Mouse (Mus musculus) lung, postnatal 25 days (tissue): ENCODE results near the gene Rrbp1.

ENCODE experiments used
- DNase-seq: peaks from one replicate; pipeline ENCODE4 v3.0.0; 2022; ENCODE audit warnings: low spot score

Gene Rrbp1

GRCm38 (mm10) chr2:144011080-144011551, at the start of gene Rrbp1:
Rrbp1 (minus strand) TSS chr2:144011263.
- peak; percentile 99 for DNase-seq

GRCm38 (mm10) chr2:144057735-144058134, 46.7 kb upstream of the Rrbp1 start:
- no peak for DNase-seq

GRCm38 (mm10) chr2:144052410-144053065, 41.5 kb upstream of the Rrbp1 start:
- DNase-seq, result peak; percentile 16

- no peak for DNase-seq
Measured at GRCm38 (mm10) chr2:144050861-144051260, 39.8 kb upstream of the Rrbp1 start.

- DNase-seq, result no peak
Measured at GRCm38 (mm10) chr2:144050146-144050680, 39.1 kb upstream of the Rrbp1 start.

- DNase-seq, result peak; percentile 12
Measured at GRCm38 (mm10) chr2:144046916-144047315, 35.9 kb upstream of the Rrbp1 start.

GRCm38 (mm10) chr2:144045756-144046560, 34.9 kb upstream of the Rrbp1 start:
- no peak for DNase-seq

- peak; percentile 3 for DNase-seq
Measured at GRCm38 (mm10) chr2:144044726-144045125, 33.7 kb upstream of the Rrbp1 start.

- no peak for DNase-seq
Measured at GRCm38 (mm10) chr2:144032664-144033063, 21.6 kb upstream of the Rrbp1 start, which contains the start of gene Banf2. Banf2 (plus strand) TSS chr2:144033059.

GRCm38 (mm10) chr2:144030791-144031190, 19.7 kb upstream of the Rrbp1 start:
- DNase-seq, result no peak

GRCm38 (mm10) chr2:144026456-144026855, 15.4 kb upstream of the Rrbp1 start:
- DNase-seq, result no peak

GRCm38 (mm10) chr2:144025361-144025760, 14.3 kb upstream of the Rrbp1 start:
- DNase-seq, result no peak

- DNase-seq, result no peak
Measured at GRCm38 (mm10) chr2:144022441-144022840, 11.4 kb upstream of the Rrbp1 start.

GRCm38 (mm10) chr2:144019971-144020370, 8.9 kb upstream of the Rrbp1 start:
- DNase-seq, result no peak

GRCm38 (mm10) chr2:144015861-144016260, 4.8 kb upstream of the Rrbp1 start:
- no peak for DNase-seq

- DNase-seq, result no peak
Measured at GRCm38 (mm10) chr2:144014481-144014880, 3.4 kb upstream of the Rrbp1 start.

GRCm38 (mm10) chr2:144014051-144014450, 3.0 kb upstream of the Rrbp1 start:
- DNase-seq, result peak; percentile 31

GRCm38 (mm10) chr2:144010282-144011044, 600 bp downstream of the Rrbp1 start:
- peak; percentile 87 for DNase-seq

- DNase-seq, result peak; percentile 79
Measured at GRCm38 (mm10) chr2:144009551-144010281, 1.3 kb downstream of the Rrbp1 start.

- DNase-seq, result peak; percentile 32
Measured at GRCm38 (mm10) chr2:144009081-144009480, 2.0 kb downstream of the Rrbp1 start.

- DNase-seq, result no peak
Measured at GRCm38 (mm10) chr2:144007211-144007610, 3.9 kb downstream of the Rrbp1 start.
